Mouse (Mus musculus) CH12.LX (cell line): ENCODE data around the gene Dgcr8.

Experiments
- CTCF ChIP-seq, 2 experiments: IDR thresholded peaks in 1 of 2; conservative IDR thresholded peaks in 1 of 2; 2 replicates each; pipeline ENCODE4 v1.5.1; 2011 to 2012; ENCODE audit warnings: low read depth in 2 of 2, low read length in 2 of 2, improper control_type of control experiment in 1 of 2, inconsistent platforms in 1 of 2, mild to moderate bottlenecking in 1 of 2, moderate library complexity in 1 of 2
- E2F4 ChIP-seq: IDR thresholded peaks from 2 replicates; pipeline ENCODE4 v1.6.1; 2011; ENCODE audit warnings: low read depth, low read length, improper control_type of control experiment; ENCODE audit not compliant: insufficient replicate concordance
- MAX ChIP-seq: IDR thresholded peaks from 2 replicates; pipeline ENCODE4 v1.6.1; 2011; ENCODE audit warnings: low read length, improper control_type of control experiment
- MEF2A ChIP-seq: IDR thresholded peaks from 2 replicates; pipeline ENCODE4 v1.6.1; 2014; ENCODE audit warnings: low read depth, mild to moderate bottlenecking, inconsistent platforms, low read length, improper control_type of control experiment, borderline replicate concordance
- NRF1 ChIP-seq: IDR thresholded peaks from 2 replicates; pipeline ENCODE4 v1.6.1; 2014; ENCODE audit warnings: low read depth, mild to moderate bottlenecking, inconsistent platforms, low read length, improper control_type of control experiment, moderate library complexity
- POLR2A ChIP-seq: IDR thresholded peaks from 2 replicates; pipeline ENCODE4 v1.6.1; 2011; ENCODE audit warnings: low read depth, mild to moderate bottlenecking, improper control_type of control experiment, low read length
- SIN3A ChIP-seq: IDR thresholded peaks from 2 replicates; pipeline ENCODE4 v1.6.1; 2012; ENCODE audit warnings: low read length, improper control_type of control experiment, inconsistent platforms
- SMC3 ChIP-seq: IDR thresholded peaks from 2 replicates; pipeline ENCODE4 v1.6.1; 2011; ENCODE audit warnings: low read depth, low read length, improper control_type of control experiment
- TBP ChIP-seq: conservative IDR thresholded peaks from 2 replicates; pipeline ENCODE4 v1.6.1; 2011; ENCODE audit warnings: low read depth, low read length, improper control_type of control experiment
- UBTF ChIP-seq: IDR thresholded peaks from 2 replicates; pipeline ENCODE4 v1.6.1; 2012; ENCODE audit warnings: low read depth, mild to moderate bottlenecking, inconsistent platforms, low read length, improper control_type of control experiment, moderate library complexity
- ZC3H11A ChIP-seq: IDR thresholded peaks from 2 replicates; pipeline ENCODE4 v1.6.1; 2012; ENCODE audit warnings: low read depth, mild to moderate bottlenecking, inconsistent platforms, low read length, improper control_type of control experiment
- ZNF384 ChIP-seq: IDR thresholded peaks from 2 replicates; pipeline ENCODE4 v1.6.1; 2012; ENCODE audit warnings: low read depth, low read length, improper control_type of control experiment, inconsistent platforms

GRCm38 (mm10) chr16:18275166-18275565, 13.9 kb downstream of the Dgcr8 start:
- no peak for TF ChIP-seq CTCF (conservative IDR thresholded peaks at IDR 0.05 in 1 of 2, IDR thresholded peaks at IDR 0.05 in 1 of 2; ENCODE audit: low read depth in 2 of 2, low read length in 2 of 2)
- TF ChIP-seq POLR2A, result no peak
- TF ChIP-seq UBTF, result no peak
- TF ChIP-seq ZNF384, result no peak
- no peak for TF ChIP-seq ZC3H11A
- no peak for TF ChIP-seq TBP
- no peak for TF ChIP-seq MEF2A
- TF ChIP-seq SIN3A, result no peak
- no peak for TF ChIP-seq MAX
- no peak for TF ChIP-seq E2F4
- no peak for TF ChIP-seq NRF1
- TF ChIP-seq SMC3, result no peak
